Mouse (Mus musculus): Measurements from ENCODE around the gene Itga8.
A peak's percentile ranks its signal among the peaks of the same experiment; 100 is the strongest.

Gene Itga8

GRCm38 (mm10) chr2:12198214-12198613 lies 103.5 kb downstream of the Itga8 start:
- no peak for DNase-seq (ENCODE audit: low spot score in 2 of 2)

DNA sequence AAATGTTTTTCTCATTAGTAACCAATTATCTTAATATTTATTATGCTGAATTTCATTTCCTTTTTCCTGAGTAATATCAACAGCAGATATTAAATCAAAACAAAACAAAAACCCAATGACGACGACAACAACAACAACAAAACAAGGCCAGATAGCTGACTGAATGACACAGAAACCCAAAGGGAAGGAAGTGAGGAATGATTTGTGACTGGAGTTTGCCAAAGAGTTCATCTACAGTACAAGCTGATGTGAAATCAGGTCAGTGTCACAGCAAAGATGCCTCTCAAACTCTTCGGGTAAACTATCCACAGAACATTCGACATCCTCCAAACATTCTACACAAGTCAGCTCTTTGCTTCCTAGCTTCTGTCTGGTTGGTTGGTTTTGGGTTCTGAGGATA lies 104.0 kb downstream of the Itga8 start:
- DNase-seq (ENCODE audit: low spot score in 2 of 2): no peak

DNA sequence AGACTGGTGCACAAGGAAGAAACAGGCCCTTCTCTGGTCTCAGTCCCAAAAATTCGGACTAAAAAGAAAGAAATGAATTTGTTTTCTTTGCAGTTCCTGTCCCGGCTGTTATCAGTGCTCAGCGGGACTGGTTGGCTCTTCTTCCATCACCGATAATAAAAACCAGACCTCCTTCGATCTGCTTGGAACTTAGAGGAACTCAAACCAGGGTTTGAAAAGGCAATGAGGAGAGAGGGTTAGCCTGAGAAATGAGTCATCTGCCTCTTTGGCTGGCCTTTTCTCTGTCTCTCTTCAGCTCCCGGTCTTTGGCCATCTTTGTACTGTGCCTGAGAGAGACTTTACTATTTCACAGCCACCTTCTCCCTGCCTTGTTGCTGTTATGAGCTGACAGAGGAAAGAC lies 112.7 kb downstream of the Itga8 start:
- no peak for DNase-seq (ENCODE audit: low spot score in 2 of 2)

GRCm38 (mm10) chr2:12187646-12188045 lies 114.1 kb downstream of the Itga8 start:
- DNase-seq (ENCODE audit: low spot score in 2 of 2): peak; percentile 8 to 20

DNA sequence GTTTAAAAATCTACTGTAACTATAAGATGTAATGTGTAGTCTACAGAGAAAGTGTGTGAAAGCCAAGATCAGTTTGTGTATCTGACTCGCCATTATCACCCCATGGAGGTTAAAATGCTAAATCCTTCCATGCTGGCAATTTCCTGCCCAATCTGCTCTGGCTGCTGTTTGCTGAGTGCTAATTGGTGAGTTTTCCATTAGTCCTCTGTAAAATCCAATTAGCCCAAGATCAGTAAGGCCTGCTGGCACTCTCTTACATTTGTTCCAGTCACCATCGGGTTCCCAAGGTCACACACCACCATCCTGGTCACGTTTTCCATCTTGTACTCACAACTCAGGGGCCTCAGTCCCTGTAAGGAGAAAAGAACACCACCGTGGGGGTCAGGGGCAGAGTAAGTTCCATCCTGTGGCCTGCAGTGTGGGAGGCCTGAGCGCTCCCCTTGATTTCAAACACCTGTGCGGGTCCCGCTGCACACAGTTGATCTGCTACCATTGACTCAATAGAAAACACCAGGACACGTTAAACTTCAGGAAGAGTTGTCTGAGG lies 119.2 kb downstream of the Itga8 start:
- no peak for DNase-seq (ENCODE audit: low spot score in 2 of 2)

GRCm38 (mm10) chr2:12180635-12181034 lies 121.1 kb downstream of the Itga8 start:
- DNase-seq (ENCODE audit: low spot score in 2 of 2): no peak

DNA sequence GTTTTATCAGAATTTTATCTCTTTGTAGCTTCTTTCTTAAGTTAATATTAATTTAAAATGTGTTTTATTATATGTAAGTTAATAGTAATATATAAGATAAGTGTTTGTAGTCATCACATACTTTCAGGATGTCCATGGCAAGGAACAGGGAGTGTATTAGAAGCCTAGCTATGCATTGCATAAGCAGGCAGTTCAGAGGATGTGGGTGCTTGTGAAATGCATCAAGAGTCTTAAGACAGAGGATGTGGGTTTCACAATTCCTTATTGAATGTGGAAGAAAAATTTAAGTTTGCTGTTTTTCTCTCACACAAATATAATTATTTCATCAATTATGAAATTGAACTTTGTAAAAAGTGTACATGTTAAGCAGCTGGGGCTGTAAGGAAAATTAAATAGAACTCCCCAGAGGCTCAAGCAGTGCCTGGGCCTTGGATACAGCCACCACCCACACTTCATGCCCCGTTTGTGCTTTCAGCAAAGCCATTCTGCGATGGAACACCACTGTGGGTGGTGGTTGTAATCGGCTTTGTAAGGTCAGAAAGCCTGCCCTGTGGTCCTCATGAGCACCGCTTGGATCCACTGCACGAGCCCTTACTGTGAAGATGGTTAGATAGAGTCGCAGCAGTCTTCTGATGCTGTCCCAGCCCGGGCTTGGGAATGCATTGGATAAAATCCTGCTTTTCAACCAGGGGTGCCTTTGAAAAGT lies 126.8 kb downstream of the Itga8 start:
- DNase-seq (ENCODE audit: low spot score in 2 of 2): no peak

DNA sequence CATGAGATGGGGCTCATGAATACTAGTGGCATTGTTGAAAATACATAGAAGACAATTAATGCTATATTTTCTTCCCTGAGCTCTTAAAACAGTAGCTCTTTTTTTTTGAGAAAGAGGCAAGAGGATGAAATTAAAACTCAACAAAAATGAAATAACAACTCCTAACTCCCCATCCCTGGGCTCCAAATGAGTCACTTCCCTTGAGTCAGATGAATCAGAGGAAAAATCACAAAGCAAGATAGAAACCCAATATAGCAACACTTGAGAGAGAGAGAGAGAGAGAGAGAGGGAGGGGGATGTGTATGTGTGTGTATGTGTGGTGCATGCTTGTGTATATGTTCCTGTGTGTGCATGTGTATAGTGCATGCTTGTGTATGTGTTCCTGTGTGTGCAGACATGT lies 131.5 kb downstream of the Itga8 start:
- DNase-seq (ENCODE audit: low spot score in 2 of 2): no peak

DNA sequence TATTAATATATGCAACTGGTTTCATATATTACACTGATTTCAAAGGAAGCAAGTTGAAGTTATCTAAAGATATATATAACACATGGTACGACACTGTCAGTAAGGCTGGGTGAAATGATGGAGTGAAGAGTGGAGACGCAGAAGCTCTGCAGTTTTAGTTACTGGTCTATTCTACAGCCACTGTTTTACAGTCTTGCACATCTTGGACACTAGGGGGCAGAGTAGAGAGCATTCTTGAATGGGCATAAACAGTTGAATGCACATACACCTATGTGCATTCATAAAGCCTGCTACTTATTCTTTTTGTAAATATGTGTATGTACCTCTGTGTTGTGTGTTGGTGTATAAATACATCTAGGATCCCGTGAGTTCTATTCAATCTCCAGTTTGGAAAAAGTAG lies 141.2 kb downstream of the Itga8 start:
- no peak for DNase-seq (ENCODE audit: low spot score in 2 of 2)

- DNase-seq (ENCODE audit: low spot score in 2 of 2): no peak
Observed at GRCm38 (mm10) chr2:12157001-12157400, 144.7 kb downstream of the Itga8 start.

DNA sequence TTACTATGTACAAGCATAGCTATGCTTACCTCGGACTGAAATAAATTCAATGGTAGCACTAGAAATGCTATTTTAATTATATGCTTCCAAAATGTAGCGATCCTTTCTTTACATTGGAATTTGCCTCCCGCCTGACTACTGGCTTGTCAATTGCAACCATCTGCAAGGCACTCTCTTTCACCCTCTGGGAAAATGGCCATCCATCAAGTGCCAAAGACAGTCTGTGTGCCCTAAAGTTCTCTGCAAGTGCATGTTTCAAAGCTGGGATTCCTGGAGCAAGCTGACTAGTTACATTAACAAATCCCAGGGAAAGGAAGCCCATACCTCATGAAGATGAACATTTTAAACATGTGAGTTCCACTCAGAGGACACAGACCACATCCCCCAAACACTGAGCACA lies 145.3 kb downstream of the Itga8 start:
- DNase-seq (ENCODE audit: low spot score in 2 of 2): no peak

GRCm38 (mm10) chr2:12154676-12155075 lies 147.0 kb downstream of the Itga8 start:
- DNase-seq (ENCODE audit: low spot score in 2 of 2): no peak

DNA sequence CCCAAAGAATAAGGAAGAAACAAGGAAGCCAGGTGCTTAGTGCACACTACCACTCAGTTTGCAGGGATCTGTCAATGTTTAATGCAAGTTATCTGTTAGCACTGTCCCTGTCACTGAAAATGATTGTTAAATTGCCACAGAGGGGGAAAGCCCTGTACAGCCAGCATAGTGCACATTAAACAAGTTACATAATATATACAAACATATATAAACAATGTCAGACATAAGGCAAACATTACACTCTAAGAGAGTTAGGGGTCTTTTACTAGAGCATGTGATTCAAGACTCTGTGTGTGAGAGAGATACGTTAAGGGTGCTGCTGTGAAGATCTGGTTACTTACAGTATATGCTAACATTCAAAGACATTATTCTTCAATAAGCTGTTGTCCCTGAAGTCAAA lies 148.2 kb downstream of the Itga8 start:
- DNase-seq (ENCODE audit: low spot score in 2 of 2): no peak

GRCm38 (mm10) chr2:12147902-12148301 lies 153.8 kb downstream of the Itga8 start:
- DNase-seq (ENCODE audit: low spot score in 2 of 2): no peak

DNA sequence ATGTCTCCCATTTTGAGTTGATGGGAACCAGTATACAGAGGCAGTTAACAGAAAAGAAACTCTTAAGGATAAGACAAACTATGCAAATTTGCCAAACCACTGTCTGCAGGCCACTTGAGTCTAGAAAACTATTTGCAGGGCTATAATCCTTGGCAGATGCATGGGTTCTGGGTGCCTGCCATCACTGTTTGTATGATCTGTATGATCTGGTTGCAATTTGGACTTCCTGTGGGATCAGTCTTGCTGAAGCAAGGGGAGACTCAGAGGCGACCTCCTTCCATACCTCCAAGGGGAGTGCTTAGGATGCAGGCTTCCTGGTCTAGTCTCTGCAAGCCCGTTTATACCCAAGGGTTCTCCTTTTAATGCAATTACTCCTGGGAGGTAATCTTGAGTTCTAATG lies 155.1 kb downstream of the Itga8 start:
- no peak for DNase-seq (ENCODE audit: low spot score in 2 of 2)

DNA sequence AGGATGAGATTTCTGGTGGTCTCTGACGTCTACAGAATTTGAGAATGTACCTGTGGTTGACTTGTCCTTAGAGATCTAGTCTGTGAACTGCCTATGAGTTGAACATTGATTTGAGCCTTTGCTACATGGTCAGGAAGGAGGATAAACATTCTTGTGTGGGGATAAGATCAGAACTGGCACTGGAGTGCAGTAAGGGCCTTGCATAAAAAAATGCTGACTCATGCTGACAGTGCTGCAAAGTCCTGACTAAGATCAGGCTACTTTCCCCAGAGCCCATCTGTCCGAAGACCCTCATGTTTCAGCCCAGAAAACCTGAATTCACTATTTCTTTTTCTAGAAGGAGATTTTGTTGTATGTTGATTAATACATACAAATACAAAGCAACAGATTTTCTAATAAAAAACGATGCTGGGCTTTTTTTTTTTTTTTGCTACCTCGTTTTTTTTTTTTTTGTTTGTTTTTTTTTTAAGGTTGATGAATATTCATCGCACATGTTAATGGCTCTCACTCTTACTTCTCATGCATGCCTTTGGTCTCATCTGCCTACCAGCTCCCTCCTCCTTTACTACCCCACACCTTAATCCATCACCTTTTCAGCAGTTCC lies 162.9 kb downstream of the Itga8 start:
- no peak for DNase-seq (ENCODE audit: low spot score in 2 of 2)

GRCm38 (mm10) chr2:12126580-12126979 lies 175.1 kb downstream of the Itga8 start:
- DNase-seq (ENCODE audit: low spot score in 2 of 2): no peak

DNA sequence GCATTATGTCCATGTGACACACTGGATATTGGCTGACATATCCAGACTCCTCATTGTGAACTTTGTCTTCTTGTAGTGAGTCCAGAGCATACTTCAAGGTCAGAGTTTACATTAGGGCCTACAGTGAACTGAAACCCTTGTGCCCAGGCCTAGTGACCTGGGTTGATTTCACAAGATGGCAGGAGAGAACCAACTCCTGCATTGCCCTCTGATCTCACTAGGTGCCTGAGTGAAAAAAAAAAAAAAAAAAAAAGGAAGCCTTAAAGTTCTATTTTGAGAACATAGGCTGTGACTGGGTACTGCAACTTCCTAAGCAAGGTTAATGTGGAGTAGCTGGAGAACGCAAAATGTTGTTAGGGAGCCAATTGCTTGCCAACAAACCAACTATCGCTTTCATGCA lies 186.2 kb downstream of the Itga8 start:
- DNase-seq (ENCODE audit: low spot score in 2 of 2): no peak

GRCm38 (mm10) chr2:12109306-12109705 lies 192.4 kb downstream of the Itga8 start:
- no peak for DNase-seq (ENCODE audit: low spot score in 2 of 2)

GRCm38 (mm10) chr2:12108306-12108705 lies 193.4 kb downstream of the Itga8 start:
- no peak for DNase-seq (ENCODE audit: low spot score in 2 of 2)

- DNase-seq (ENCODE audit: low spot score in 2 of 2): no peak
Observed at GRCm38 (mm10) chr2:12107265-12107664, 194.5 kb downstream of the Itga8 start.

- DNase-seq (ENCODE audit: low spot score in 2 of 2): no peak
Observed at GRCm38 (mm10) chr2:12103183-12103582, 198.5 kb downstream of the Itga8 start.

DNA sequence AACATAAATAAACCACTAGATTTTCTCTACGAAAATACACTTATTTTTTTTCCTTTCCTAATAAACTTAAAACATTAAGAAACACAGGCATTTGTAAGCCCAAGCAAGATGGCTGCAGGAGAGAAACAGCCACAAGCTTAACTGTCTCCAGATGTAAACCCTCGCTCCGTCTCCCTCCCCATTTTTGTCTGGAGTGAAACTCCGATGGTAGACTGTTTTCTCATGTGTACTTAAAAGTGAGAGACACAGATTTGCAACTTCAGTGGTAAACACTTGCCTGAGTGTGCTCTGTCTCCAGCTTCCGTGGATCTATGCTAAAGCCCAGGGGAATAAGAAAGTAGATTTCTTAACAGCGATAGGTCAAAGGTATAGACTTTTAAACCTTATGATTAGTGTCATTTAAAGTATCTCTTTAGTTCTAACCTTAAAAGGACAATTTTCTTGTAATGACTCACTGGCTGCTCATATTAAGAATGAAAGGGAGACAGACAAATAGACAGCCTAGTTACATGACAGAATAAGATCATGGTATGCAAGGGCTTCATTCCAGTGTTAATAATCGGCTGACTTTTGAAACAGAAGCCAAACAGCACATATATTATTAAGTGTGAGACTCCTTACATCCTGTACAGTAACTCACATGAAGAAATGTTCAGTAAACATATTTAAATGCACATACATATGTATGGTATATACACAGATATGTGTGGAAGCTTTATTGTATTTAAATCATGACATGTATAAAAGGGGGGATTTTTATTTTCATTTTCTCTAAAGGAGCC lies 209.3 kb downstream of the Itga8 start:
- DNase-seq (ENCODE audit: low spot score in 2 of 2): no peak

Measured in right cerebral cortex, postnatal 36 days (tissue).